Mouse (Mus musculus) natural killer cell, adult 2 months (primary cell): ENCODE data around the gene Syt16.

Experiments
- DNase-seq, 2 experiments: peaks; one replicate each; pipeline ENCODE4 v3.0.0; 2022; ENCODE audit warnings: low spot score in 2 of 2

Gene Syt16

DNA sequence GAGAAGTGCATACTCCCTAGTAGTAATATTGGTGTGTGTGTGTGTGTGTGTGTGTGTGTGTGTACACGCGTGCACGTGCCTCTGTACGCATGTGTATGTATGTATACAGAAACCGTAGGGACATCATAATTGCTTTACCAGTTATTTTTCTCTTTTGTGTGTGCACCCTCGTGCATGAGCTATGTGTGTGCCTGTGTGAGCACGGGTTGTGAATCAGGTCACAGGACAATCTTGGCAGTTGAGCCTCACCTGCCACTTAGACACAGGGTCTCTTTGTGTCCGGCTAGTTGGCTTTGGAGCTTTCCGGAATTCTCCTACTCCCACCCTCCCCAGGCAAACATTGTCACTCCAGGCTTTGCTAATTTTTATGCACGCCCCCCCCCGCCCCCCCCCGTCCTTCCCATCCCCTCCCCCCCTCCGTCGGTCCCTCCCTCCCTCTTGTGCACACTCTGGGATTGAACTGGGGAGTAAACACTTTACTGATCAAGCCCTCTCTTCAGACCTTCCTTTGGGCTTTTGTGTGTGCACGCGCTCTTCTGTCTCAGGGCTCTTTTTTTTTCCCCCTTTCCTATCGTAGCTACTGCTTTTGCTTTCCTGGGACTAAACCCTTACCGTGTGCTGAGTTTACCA, 319.0 kb downstream of the Syt16 start, which contains the start of gene Gm11042:
Gene Gm11042 (minus strand): TSS at position 51 of the 630 bp plus-strand sequence.
- no peak for DNase-seq

GRCm38 (mm10) chr12:74316989-74317759, 319.7 kb downstream of the Syt16 start:
- DNase-seq: no peak

GRCm38 (mm10) chr12:74320318-74320717, 322.9 kb downstream of the Syt16 start:
- DNase-seq: peak; percentile 9 to 35

DNA sequence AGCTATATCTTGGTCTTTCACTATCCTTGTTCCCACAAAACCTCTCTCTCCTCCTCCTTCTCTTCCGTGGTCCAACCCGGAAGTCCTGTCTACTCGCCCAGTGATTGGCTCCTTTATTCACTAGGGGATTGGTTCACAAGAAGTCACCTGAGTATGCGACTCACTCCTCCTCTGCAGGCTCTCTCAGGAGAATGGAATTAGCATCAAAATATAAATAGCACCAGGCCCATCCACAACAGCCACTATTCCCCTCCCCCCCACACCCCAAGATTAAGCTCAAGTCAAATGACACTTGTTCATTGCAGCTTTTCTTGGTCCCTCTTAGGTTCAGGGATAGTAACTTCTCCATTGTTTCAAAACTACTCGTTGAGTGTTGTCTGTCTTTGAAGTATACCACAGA, 324.5 kb downstream of the Syt16 start:
- DNase-seq: no peak
